Mouse (Mus musculus) cortical plate, adult 2 months (tissue): ENCODE data around the gene Sftpa1.

Experiments
- CTCF ChIP-seq: fragments of 200-500 bp; IDR thresholded peaks from 2 replicates; pipeline ENCODE4 v1.5.1; 2011; ENCODE audit warnings: mild to moderate bottlenecking, control low read depth, low read length; ENCODE audit not compliant: insufficient read depth; ENCODE audit errors: extremely low read depth
- POLR2A ChIP-seq: fragments of 200-500 bp; IDR thresholded peaks from 2 replicates; pipeline ENCODE4 v1.6.1; 2011; ENCODE audit warnings: mild to moderate bottlenecking, low read length, control low read depth; ENCODE audit not compliant: insufficient read depth; ENCODE audit errors: extremely low read depth

DNA sequence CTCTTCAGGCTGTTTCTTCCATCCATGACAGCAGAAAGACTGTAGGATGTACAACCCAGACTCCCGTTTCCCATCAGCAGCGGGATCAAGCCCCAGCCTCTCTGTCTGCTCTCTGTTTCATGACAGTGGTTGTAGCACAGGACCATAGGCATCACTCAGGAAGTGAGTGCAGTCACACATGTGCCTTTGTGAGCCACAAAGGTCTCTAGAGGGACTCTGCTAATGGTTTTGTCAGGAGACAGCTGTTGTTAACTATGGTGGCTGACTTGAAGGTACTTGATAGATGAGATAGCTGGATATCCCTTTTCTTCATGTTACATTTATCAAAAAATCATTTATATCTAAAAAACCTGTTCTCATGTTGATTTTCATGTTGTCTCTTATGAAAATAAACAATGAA lies 49.2 kb upstream of the Sftpa1 start:
- no peak for TF ChIP-seq CTCF
- no peak for TF ChIP-seq POLR2A
